Mouse (Mus musculus) liver, postnatal 0 days (tissue): ENCODE results near the gene Zdhhc18. TPM values are rescaled to one million over a fixed set of nuclear protein-coding genes. Genes with fewer than 3 reads are reported as not detected.

ENCODE experiments used
- ATAC-seq: fragments of 200-750 bp; cut with Nextera tagmentation; 2 replicates; pipeline ENCODE4 v1.8.0; 2017; ENCODE audit warnings: mild to moderate bottlenecking, moderate library complexity
- DNase-seq: peaks from one replicate; pipeline ENCODE4 v3.0.0-alpha.2; 2016
- H3K27ac ChIP-seq: fragments of 300-500 bp; sonication (generic); 2 replicates; pipeline ENCODE4 v1.5.1; 2014; ENCODE audit warnings: antibody characterized with exemption, moderate library complexity, mild to moderate bottlenecking, low read depth
- H3K27me3 ChIP-seq: fragments of 300-500 bp; sonication (generic); 2 replicates; pipeline ENCODE4 v1.6.1; 2014; ENCODE audit warnings: low read length, control low read depth, mixed read lengths; ENCODE audit not compliant: insufficient read depth
- H3K36me3 ChIP-seq: fragments of 300-500 bp; sonication (generic); replicated peaks from 2 replicates; pipeline ENCODE4 v1.6.1; 2014; ENCODE audit warnings: mild to moderate bottlenecking, control low read depth, low read length, moderate library complexity, mixed read lengths; ENCODE audit not compliant: insufficient read depth
- H3K4me1 ChIP-seq: fragments of 300-500 bp; sonication (generic); 2 replicates; pipeline ENCODE4 v1.6.1; 2014; ENCODE audit warnings: antibody characterized with exemption, mild to moderate bottlenecking, control low read depth; ENCODE audit not compliant: insufficient read depth
- H3K4me2 ChIP-seq: fragments of 300-500 bp; sonication (generic); 2 replicates; pipeline ENCODE4 v1.6.1; 2014; ENCODE audit warnings: low read depth, mild to moderate bottlenecking, low read length, moderate library complexity, mixed read lengths
- H3K4me3 ChIP-seq: fragments of 300-500 bp; sonication (generic); 2 replicates; pipeline ENCODE4 v1.5.1; 2014; ENCODE audit warnings: low read depth, low read length
- H3K9ac ChIP-seq: fragments of 300-500 bp; sonication (generic); replicated peaks from 2 replicates; pipeline ENCODE4 v1.6.1; 2014; ENCODE audit warnings: mild to moderate bottlenecking, moderate library complexity
- H3K9me3 ChIP-seq: fragments of 300-500 bp; sonication (generic); 2 replicates; pipeline ENCODE4 v1.6.1; 2016; ENCODE audit warnings: mild to moderate bottlenecking, control low read depth, low read length, mixed read lengths
- CTCF ChIP-seq: sonication (generic); IDR thresholded peaks from 2 replicates; pipeline ENCODE4 v1.5.1; 2016; ENCODE audit warnings: antibody characterized with exemption, low read depth
- EP300 ChIP-seq: IDR thresholded peaks from 2 replicates; pipeline ENCODE4 v1.6.1; 2016; ENCODE audit warnings: antibody characterized with exemption, low read depth, mild to moderate bottlenecking
- WGBS: fragments of 180-500 bp; shearing (Covaris S2); extraction: QIAGEN DNeasy Blood & Tissue Kit; methylation state at CpG from one replicate; pipeline ENCODE4 v1.1.7; 2014; ENCODE audit not compliant: insufficient replicate concordance; 5-methylcytosine and 5-hydroxymethylcytosine counted together
- polyA plus RNA-seq: library from polyadenylated mRNA; unstranded; fragments of >200 nt; fragmentation: Nextera tagmentation; extraction: Ambion mirVana; gene quantifications from 2 replicates; pipeline ENCODE4 v1.2.1, GENCODE M21; 2015

Gene Zdhhc18
- polyA plus RNA-seq, 1 experiment from 2014 or later, result 2.6 TPM

DNA sequence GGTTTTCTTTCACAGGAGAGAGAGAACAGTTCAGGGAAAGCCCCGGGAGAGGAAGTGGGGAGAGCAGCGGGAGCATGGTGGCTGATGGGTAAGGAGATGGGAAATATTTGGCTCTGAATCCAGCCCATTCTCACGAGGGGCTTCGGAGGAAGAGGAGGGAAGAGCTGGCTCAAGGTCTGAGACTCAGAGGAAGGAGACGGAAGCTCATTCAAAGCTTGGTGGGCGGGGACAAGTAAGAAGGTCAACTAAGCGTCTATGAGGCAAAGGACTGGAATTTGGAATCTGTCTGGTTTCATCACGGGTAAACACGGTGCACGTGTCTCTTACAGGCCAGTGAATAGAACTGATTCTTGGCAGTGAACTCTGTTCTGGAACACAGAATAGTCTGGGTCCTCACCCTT lies 79.9 kb downstream of the Zdhhc18 start:
- Histone ChIP-seq H3K4me2 (peak overlapping the region; percentile 45), H3K27me3 (no peaks in the 10 kb centered on the region), H3K9me3 (no peaks in the 10 kb centered on the region), H3K27ac (peak overlapping the region; percentile 97), H3K4me3 (no peak overlapping the region), H3K36me3 (no peaks in the 10 kb centered on the region), H3K9ac (no peak overlapping the region), H3K4me1 (peaks cover 7% of the 10 kb centered on the region)
- DNase-seq, result peak; percentile 51
- TF ChIP-seq EP300 (peak; percentile 84), CTCF (no peak)
- ATAC-seq, result peak; percentile 77
- 37% methylated on average over 10 of the region's 10 CpGs for WGBS

DNA sequence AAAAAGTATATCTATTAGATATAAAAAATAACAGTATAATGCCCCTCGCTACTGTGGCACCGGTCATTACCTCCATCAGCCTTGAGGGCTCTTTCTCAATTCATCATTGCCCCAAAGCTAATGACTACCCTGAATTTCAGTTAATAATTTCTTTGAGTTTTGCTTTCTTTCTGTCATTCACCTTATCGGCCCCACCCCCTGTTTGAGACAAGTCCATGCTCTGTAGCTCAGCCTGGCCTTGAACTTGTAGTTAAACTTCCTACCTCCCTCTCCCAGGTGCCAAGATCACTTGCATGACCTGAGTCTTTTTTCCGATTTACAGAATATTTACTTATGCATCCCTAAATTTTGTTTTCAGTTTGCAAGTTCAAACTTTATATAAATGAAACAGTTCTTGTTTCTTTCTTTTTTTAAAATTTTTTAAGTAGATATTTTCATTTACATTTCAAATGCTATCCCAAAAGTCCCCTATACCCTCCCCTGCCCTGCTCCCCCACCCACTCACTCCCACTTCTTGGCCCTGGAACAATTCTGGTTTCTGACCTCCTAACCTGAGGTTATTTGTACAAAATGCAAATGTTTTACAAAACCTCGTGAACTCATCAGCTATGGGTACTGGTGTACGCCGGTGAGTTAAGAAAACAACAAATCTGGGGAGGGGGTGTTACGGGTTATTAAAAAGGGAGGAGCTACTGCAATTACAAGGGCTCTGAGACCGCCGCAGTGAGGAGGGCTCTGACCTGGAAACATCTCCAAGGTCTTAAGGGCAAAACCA lies 80.5 kb downstream of the Zdhhc18 start:
- H3K9me3 ChIP-seq, result no peaks in the 10 kb centered on the region
- WGBS, result 53% methylated on average over 10 of the region's 10 CpGs
- ATAC-seq (peak; percentile 75), DNase-seq (no peak)
- no peaks in the 10 kb centered on the region for H3K36me3 ChIP-seq
- peak overlapping the region; percentile 45 for H3K4me2 ChIP-seq
- H3K4me3 ChIP-seq, result no peak overlapping the region
- H3K9ac ChIP-seq, result no peak overlapping the region
- H3K27ac ChIP-seq, result peak overlapping the region; percentile 97
- H3K27me3 ChIP-seq, result no peaks in the 10 kb centered on the region
- TF ChIP-seq EP300 (peak; percentile 63; the same call in 1 of the 2 replicates), CTCF (no peak)
- H3K4me1 ChIP-seq, result peaks cover 5% of the 10 kb centered on the region

DNA sequence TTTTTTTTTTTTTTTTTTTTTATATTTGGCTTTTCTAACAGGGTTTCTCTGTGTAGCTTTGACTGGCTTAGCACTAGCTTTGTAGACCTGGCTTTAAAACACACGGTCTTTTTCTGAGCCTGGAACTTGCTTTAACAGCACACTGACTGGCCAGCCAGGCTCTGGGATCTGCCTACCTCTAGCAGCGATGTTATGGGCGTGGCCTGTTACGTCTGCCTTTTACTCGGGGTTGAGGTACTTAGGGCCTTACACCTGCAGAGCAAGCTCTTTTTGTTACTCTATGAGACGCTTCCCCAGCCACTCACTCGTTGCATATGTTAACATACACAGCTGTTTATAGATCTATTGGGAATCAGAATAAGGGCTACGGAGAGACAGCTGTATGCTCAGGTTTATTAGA lies 82.7 kb downstream of the Zdhhc18 start:
- H3K4me3 ChIP-seq, result no peak overlapping the region
- no peak for ATAC-seq
- WGBS, result 31% methylated on average over 8 of the region's 8 CpGs

DNA sequence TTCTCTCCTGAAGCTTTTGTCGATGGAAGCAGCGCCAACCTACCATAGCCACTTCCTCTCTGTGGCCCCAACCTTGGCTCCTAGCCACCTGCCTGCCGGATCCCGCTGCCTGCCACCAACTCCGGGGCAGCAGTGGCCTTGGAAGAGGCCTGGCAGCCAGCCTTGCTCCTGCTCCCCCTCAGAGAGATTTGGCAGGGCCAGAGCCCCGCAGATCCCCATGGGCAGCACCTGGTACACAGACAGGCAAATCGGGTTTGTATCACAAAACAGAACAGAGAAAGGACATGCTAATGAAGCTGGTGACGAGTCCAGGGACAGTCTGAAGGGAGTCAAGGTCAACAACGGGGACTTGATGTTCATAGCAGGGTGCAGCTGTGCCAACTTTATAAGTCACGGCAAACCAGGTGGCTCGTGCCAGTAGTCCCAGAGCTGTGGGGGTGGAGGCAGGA lies 86.8 kb downstream of the Zdhhc18 start:
- Histone ChIP-seq H3K27me3 (no peaks in the 10 kb centered on the region), H3K36me3 (no peaks in the 10 kb centered on the region), H3K4me1 (no peaks in the 10 kb centered on the region), H3K4me3 (no peak overlapping the region), H3K4me2 (no peak overlapping the region), H3K9me3 (no peaks in the 10 kb centered on the region), H3K27ac (peak overlapping the region; percentile 85), H3K9ac (no peak overlapping the region; the same call in 1 of the 2 replicates)
- peak; percentile 69; the same call in 1 of the 2 replicates for TF ChIP-seq EP300
- TF ChIP-seq CTCF, result no peak
- WGBS, result 57% methylated on average over 11 of the region's 11 CpGs
- DNase-seq (peak; percentile 71), ATAC-seq (peak; percentile 87)

More for the DNA sequence above, 82.7 kb downstream of the Zdhhc18 start:
- DNase-seq, result no peak
- no peak for TF ChIP-seq CTCF
- Histone ChIP-seq H3K27ac (no peak overlapping the region), H3K4me2 (no peak overlapping the region), H3K36me3 (no peaks in the 10 kb centered on the region), H3K27me3 (no peaks in the 10 kb centered on the region), H3K9me3 (no peaks in the 10 kb centered on the region), H3K4me1 (no peaks in the 10 kb centered on the region), H3K9ac (no peak overlapping the region)

DNA sequence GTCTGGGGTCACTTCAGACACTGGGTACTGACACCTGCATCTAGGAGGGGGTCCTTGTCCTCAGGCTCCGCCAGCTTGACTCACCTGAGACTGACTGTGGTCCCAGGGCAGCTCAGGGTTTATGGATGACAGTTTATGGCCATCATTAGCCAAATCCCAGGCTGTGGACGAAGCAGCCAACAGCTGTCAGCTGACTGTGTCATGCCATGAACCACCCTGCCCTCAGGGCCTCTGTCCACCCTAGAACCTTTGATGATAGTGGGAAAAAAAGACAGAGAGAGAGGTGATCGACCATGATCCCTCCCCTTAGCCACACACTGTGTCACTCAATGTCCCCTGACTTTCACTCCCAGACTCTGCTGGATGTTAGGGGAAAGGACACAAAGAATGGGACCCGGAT lies 88.3 kb downstream of the Zdhhc18 start:
- Histone ChIP-seq H3K27ac (no peak overlapping the region), H3K9me3 (no peaks in the 10 kb centered on the region), H3K27me3 (no peaks in the 10 kb centered on the region), H3K4me2 (no peak overlapping the region), H3K36me3 (no peaks in the 10 kb centered on the region), H3K4me3 (no peak overlapping the region), H3K4me1 (no peaks in the 10 kb centered on the region), H3K9ac (no peak overlapping the region)
- 68% methylated on average over 4 of the region's 4 CpGs for WGBS
- ATAC-seq (no peak), DNase-seq (no peak)
- TF ChIP-seq CTCF (no peak), EP300 (no peak)

DNA sequence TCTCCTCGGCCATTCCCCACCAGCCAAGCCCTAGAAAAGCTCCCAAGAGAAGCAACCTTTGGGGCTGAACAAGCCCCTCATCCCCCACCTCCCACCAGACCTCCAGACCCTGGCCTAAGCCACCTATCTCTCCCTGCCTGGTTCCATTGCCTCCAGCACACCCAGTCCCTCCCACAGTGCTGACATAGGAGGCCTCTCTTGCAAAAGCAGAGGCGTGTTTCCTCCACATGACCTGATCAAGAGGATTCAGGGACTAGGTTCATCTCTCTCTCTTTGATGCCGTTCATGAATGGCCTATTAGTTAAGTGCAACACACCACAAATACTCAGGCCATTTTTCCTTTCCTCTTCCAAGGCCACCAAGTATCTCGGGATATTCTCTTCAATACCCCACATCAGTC lies 90.1 kb downstream of the Zdhhc18 start:
- TF ChIP-seq EP300 (no peak), CTCF (no peak)
- ATAC-seq (peak; percentile 17), DNase-seq (peak; percentile 64)
- H3K27me3 ChIP-seq, result no peaks in the 10 kb centered on the region
- no peak overlapping the region for H3K4me3 ChIP-seq
- 68% methylated on average over 4 of the region's 4 CpGs for WGBS
- H3K4me2 ChIP-seq, result 0 out of 2 replicates have a peak overlapping the region, but pooled peaks have one; percentile 22
- no peaks in the 10 kb centered on the region for H3K9me3 ChIP-seq
- H3K4me1 ChIP-seq, result peaks cover 6% of the 10 kb centered on the region
- peak overlapping the region; percentile 87 for H3K27ac ChIP-seq
- H3K36me3 ChIP-seq, result no peaks in the 10 kb centered on the region
- no peak overlapping the region for H3K9ac ChIP-seq
